Mouse (Mus musculus) mouse embryonic stem cell (cell line): ENCODE data around the gene Slc24a4.
"Not testable (repeated sequence)": the region's sequence is repeated elsewhere in the genome, so short reads cannot be mapped to it uniquely, and the experiment has no call there.

ENCODE experiments used
- in situ Hi-C, 2 experiments: fragments of 300-500 bp; cut with MboI; formaldehyde crosslinking; loops; 1 replicate in 1 of 2; 3 replicates in 1 of 2; pipeline ENCODE4 v1.14.3; 2019 to 2020; ENCODE audit warnings: low sequenced_read_pairs in 2 of 2, low pct_unique_long_range_greater_than_20kb in 1 of 2, mixed read lengths in 1 of 2; ENCODE audit not compliant: unreplicated experiment in 1 of 2

Gene Slc24a4

DNA sequence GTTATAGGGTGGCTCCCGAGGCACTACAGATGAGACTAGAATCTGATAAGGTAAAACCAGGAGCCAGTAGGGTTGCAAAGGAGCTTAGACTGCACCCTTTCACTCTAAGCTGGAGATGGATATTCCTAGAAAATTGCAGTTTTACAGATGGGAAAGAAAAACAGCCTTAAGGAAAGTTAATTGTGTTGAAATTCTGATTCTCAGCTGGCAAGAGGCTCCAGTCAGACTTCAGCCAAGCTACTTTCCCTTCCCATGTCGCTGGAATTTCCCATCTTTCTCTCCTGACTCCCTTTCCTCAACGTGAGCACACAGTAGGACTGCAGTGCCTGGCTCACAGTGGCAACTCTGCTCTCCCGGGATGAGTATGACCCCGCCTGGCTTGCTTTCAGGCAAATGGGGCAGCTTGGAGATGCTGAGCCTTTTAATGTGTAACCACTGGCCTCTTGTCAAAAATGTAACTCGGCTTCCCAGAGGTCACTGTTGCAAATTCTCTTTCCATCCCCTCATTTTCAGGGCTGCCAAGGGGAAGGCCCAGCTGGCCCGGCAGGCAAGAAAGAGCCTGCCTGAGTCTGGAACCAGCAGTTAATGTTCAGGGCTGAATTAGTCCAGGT, 147.4 kb downstream of the Slc24a4 start:
- in situ Hi-C loops = no loop called here

DNA sequence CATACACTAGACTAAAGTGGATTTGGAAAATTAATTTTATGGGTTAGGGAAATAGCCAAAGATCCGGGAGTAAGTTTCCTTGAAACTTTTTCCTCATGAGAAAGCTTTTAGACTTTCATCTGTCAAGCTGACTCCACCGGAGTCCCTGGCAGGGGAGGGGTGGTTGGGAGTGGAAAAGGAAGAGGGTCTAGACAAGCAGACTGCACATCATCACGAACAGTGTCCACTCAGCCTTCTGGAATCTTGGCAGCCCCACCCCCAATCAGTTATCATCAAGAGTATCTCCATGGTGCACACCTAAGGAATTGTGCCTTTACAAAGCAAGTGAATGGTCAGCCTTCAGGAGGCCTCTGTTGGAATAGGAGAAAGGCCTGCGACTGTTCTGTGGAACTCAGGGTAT, 151.8 kb downstream of the Slc24a4 start:
- in situ Hi-C loops = not testable (repeated sequence)

DNA sequence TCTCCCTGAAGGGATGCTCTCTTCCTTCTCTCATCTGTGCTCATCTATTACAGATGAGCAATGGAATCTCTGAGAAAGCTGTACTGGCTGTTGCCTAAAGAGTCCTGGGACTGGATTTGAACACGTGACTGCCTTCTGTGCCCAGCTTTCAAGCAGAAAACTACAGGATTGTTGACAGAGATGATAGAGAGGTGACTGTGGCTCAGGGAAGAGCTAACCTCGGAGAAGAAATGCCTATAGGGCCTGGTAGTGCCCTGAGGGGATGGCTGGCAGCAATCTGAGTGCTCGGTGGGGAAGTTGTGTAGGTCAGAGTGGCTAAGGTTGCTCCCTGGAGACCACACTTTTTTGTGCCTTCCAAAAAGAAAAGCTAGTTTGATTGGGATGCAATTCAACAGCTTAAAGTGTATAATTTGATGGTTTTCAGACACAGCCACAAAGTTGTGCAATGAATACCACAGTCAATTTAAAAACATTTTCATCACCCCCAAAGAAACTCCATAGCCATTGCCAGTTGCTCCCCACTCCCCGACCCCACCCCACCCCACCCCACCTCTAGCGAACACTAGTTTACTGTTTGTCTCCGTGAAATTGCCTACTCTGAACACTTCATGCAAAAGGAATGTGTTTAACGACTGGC, 152.5 kb downstream of the Slc24a4 start:
- in situ Hi-C loops = no loop called here

DNA sequence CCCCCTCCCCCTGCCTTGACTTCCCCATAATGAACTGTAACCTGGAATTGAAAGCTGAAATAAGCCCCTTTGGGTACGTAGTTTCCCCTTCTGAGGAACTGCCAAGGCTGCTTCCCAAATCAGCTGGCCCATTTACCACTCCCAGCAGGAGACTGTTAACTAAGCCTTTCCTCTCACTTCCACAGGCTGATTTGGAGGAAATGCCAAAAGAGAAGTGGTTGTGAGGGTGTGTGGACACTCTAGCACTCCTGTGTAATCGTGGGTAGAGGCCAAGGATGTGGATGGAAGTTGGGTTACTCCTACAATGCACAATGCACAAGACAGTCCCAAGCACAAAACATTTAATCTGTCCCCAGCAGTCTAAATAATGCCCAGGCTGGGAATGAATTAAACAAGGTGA, 153.6 kb downstream of the Slc24a4 start:
- in situ Hi-C loops = no loop called here

DNA sequence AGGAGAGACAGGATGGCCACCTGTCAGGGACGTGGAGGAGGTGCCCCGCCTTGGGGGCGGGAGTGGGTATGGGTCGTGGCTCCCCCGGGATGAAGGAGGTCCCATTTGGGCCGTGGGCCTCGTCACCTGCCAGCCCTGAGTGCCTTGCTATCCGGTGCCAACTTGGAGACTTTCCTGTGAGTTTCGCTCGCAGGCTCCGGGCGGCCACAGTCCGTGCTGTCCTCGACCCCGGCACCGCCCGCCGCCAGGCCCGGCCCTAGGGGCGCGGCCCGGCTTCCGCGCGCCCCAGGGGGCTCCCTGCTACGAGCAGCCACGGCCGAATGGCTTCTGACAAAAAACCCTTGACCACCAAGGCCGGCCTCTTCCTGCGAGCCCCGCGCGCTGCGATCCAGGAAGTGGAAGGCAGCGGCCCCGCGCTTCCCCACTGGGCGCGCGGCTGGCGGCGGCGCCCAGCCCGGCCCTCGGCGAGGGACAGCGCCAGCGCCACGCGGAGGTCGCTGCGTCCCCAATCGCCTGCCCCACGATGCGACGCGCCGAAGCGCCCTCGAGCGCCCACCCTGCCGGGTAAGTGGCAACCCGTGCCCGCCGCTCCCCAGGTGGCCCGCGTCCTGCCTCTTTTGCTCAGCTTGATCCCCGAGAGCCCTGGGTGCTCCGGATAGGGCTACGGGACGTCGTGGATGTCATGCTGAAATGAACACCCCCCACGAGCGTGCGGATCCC, 154.4 kb downstream of the Slc24a4 start, which contains the start of gene Rin3:
Gene Rin3 (plus strand): TSS at position 286 of the 720 bp plus-strand sequence.
- in situ Hi-C loops = no loop called here

DNA sequence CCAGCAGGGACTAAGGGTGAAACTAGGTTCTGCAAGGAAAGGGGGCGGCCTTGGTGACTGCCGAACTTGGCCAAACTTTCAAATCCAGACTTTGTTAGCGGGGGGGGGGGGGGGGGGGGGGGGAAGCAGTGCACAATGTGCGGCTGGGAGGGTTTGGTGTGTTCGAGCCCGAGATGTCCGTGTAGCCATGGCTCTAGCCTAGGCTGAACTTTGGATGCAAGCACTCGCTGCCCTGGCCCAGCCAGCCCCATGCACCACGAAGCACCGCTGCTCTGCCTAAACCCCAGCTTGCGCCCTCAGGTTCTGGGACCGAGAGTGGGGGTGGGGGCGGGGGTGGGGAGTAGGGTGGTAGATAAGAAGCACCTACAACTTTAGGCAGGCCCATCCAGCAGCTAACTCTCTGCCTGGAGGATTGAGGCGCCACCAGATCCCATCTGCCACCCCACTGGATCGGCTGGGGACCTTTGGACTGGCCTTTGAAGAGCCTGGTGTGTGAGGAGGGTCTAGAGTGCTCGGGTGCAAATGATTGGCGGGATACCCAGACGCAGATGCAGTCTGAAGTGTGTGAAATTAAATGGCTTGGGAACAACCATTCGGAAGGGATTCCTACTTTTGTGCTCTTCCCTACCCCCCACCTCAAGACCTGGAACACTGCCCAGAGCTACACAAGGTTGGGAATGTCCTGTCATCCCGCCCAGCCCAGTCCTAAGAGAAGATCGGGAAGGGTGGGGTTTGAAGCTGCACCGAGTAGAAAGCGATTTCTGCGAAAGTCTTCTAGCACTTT, 155.1 kb downstream of the Slc24a4 start:
- in situ Hi-C loops = no loop called here

DNA sequence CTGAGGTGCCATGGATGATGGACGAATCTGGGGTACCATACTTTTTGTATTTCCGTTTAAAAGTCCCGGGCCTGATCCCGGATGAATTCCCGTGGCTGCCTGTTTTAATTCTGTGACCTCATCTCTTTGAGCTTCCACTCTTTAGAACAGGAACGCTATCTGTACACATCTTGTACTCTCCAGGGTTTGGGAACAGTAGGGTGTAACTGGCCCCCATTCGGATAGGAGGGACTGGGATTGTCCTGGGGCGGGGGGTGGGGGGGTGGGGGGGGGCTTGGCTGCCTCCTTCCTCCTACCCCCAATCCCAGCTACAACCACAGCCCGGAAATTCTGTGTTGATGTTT, 155.7 kb downstream of the Slc24a4 start:
- in situ Hi-C loops = no loop called here

DNA sequence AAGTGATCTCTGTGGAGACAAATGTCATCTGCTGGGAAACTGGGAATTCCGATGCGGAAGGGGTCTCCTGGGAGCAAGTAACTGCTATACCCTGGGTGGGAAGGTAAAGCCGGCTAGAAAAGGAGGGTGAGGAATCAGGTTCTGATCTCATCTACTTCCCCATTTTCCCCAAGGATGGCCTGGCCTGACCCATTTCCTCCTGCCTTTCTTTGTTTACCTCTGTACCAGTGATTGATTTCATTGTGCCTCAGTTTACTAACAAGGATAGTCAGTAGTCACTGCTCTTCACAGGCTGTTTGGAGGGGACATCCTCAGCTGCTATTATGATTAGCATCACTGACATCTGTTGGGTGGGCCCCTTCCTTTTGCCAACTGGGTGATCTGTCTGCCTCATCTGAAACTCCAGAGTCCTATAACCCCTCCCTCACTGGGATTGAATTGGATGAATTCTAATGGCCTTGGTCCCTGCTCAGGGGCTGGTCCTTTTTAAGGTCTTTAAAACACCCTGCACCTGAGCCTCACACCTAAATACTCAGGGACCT, 156.2 kb downstream of the Slc24a4 start:
- in situ Hi-C loops = no loop called here

DNA sequence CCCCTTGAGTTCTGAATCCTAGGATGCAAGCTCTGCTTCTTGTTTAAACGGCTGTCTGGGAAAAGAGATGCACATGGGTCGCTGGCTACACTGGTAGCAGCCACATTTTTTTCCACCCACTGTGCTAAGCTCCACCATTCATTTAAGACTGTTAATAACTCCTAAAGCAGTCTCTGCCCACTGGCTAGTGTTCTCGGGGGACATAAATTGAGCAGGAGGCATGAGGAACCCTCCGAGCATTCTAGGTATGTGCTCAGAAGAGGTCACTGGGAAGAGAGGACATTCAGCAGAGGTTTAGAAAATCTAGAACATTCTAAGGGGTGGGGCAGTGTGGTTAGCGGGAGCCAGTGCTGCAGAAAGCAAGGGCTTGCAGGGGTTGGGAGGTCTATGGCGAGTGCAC, 156.8 kb downstream of the Slc24a4 start:
- in situ Hi-C loops = no loop called here

DNA sequence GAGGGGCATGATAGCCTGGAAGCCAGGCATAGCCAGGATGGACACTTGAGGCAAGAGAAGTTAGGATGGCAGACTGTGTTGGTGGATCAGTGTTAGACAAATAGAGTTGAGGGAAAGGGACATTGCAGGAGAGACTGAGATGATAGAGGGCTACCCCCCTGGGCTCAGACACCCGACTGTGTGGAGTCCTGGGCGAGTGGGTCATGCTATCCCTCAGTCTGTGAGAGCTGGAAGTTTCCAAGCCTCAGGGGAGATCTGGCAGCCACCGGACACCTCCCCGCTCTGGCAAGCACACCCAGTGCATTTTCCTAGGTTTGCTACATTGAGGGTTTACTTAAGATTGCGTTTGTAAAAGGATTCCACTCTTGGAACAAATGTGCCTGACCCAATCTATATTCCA, 157.2 kb downstream of the Slc24a4 start:
- in situ Hi-C loops = no loop called here

DNA sequence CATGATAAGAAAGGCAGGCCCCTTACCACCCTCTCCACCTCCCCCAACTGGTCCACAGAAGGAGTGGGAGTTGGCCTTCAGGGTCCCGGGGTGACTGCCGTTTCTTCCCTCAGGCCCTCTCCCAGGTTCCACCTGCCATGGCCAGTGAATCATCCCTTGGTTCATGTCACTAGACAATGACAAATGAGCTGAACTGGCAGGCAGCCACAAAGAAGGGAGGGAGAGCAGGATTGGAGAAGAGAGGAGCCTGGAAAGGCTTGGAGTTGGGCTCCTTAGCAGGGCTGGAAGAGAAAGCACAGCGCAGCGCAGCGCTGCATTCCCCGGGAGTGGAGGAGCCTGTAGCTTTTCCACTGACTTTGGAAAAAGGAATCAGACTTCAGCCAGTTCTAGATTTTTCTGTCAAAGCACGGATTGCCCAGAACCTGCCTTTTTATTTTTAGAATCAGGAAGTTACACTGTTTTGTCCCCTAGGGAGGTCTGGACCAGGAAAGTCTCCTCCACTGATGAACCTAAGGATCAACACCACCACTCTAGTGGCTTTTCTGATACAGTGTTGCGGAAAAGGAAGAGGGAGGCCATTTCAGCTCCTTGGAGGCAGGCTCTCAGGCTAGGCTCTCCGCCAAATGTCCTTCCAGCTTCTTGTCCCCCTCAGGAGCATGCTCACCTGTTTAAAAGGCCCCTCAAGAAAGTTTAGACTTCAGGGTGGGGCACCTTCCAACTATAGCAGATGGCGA, 158.3 kb downstream of the Slc24a4 start:
- in situ Hi-C loops = no loop called here

DNA sequence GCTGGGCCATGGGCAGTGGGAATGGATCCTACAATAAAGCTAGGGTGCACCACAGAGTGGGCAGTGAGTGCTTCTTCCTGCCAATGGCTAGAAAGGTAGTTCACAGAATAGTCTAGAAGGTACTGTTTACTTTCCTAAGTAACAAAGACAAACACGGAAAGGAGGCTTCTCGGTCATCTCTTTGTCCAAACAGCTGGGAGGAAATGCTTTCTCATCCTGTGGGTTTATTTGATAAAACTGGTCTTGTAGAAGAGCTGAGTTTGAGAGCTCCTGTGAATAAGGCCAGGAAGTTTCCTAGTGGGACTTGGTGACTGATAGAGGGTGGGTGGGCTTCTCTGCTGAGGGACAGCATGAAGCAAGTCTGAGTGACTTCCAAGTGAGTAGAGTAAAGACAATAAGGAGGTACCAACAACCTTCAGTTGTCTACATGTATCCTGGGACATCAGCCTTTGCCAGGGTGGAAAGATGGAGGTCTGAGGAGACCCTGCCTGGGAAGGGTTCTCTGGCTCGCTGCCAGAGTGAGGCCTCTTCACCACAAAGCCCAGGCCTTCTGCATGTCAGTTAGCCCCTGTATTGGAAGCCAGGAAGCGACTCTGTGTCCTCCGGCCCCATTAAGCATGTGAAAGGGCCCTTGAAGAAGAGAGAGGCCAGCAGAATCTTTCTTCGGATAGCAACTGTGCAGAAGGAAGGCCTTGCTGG, 159.5 kb downstream of the Slc24a4 start:
- in situ Hi-C loops = no loop called here

DNA sequence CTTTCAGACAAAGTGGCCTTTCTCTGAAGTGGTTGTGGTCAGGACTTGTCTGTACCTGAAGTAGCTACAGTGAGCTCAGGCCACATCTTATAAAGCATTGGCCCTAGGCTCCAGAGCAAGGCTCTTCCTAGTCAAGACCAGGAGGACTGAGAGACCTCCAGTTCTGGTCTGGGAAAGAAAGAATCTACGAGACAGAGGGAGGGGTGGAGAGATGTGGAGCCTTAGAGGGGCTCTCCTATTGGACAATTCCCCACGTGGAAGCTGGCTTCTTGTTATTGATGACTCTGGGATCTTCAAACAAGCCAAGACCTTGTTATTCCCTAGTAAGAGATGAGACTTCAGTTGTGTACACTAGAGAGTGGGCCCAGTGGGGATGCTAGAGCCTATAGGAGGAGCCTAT, 160.3 kb downstream of the Slc24a4 start:
- in situ Hi-C loops = no loop called here

DNA sequence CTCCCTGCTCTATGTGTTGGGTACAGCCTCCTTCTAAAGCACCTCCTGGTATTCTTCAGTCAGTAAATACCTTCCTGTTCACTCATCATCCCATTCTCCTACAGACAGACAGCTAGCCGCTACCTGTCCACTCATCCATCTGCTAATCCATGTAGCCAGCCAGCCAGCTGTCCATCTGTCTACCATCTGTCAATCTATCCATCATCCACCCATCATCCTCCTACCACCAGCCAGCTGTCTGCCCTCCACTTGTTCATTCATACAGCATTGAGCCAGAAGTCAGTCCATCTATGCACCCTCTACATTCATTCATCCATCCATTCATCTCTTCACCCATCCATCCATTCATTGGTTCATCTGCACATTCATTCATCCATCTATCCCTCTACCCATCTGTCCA, 161.0 kb downstream of the Slc24a4 start:
- in situ Hi-C loops = no loop called here

DNA sequence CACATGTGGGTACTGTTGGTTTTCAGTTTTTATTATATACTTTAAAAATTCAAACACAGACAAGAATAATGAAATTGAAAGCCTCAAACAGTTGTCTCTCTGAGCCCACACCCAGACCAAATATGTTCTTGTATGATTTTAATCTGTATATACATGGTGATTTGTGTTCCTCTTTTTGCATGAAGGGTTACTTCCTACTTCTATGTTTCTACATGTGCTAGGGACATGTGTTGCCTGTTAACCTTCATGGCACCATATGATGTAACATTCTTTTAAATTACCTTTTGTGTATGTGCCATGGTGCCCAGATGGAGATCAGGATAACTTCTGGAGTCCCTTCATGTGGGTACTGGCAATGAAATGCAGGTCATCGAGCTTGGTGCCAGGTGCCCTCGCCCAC, 162.1 kb downstream of the Slc24a4 start:
- in situ Hi-C loops = no loop called here

DNA sequence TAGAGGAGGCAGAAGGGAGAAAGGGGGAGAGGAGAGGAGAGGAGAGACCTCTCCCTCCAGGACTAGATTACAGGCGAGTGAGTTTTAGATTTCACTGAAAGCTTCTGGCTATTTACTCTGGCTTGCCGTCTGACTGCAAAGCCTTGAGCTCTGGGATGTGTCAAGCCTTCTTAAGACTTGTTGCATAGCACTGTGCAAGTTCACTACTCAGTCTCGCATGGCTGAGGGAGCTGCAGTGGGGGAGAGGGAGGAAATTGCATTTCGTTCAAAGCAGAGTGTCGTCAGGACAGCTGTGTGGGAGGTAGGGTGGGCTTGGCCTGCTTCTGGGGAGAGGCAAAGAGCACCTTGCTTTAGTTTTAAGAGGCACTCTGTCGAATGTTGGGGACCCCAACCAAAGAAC, 163.2 kb downstream of the Slc24a4 start:
- in situ Hi-C loops = no loop called here

DNA sequence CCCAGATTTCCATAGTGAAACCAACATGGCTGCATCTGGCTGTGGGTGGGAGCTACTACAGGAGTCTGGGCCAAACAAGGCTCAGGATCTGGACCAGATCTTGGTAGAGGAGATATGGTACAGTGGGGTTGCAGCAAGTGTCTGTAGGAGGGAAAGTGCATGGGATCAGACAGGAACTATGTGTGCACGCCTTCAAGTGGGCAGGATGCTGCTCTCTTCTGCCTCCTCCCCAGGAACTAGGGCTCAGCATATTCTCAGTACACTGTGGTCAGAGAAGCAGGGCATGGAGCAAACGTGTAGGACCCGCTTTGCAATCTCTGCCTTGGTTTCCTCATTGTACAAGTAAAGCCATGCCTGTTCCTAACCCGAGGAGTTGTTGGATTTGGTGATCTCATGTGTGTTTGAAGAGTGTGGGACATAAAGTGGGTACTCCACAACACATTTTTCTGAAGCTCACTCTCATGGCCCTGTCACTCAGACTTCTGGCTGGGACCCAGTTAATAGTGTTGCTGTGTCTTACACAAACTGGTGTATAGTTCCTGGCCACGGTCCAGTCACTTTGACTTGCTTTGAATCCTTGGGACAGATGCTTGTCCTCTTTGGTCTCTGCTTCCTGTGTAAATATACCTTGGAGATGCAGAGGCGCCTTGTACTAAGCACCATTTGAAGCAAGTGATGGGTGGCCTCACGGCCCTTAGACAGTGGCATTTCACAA, 164.1 kb downstream of the Slc24a4 start:
- in situ Hi-C loops = no loop called here
